Mouse (Mus musculus) stomach, embryonic 16.5 days (tissue): ENCODE data around the gene Fam173a. TPM values are rescaled to one million over a fixed set of nuclear protein-coding genes. Genes with fewer than 3 reads are reported as not detected.

Source experiments
- ATAC-seq: fragments of 200-750 bp; cut with Nextera tagmentation; 2 replicates; pipeline ENCODE4 v1.8.0; 2017; ENCODE audit warnings: moderate number of reproducible peaks, moderate TSS enrichment; ENCODE audit not compliant: insufficient read depth, low FRiP score
- H3K27ac ChIP-seq: fragments of 300-500 bp; sonication (generic); 2 replicates; pipeline ENCODE4 v1.5.1; 2014; ENCODE audit warnings: low read length
- H3K27me3 ChIP-seq: fragments of 300-500 bp; sonication (generic); 2 replicates; pipeline ENCODE4 v1.6.1; 2014; ENCODE audit warnings: low read length, control low read depth, mixed read lengths; ENCODE audit not compliant: control insufficient read depth, insufficient read depth
- H3K36me3 ChIP-seq: fragments of 300-500 bp; sonication (generic); 2 replicates; pipeline ENCODE4 v1.6.1; 2014; ENCODE audit warnings: low read length; ENCODE audit not compliant: control insufficient read depth, insufficient read depth
- H3K4me1 ChIP-seq: fragments of 300-500 bp; sonication (generic); 2 replicates; pipeline ENCODE4 v1.6.1; 2014; ENCODE audit warnings: low read length, control low read depth, mixed read lengths; ENCODE audit not compliant: control insufficient read depth, insufficient read depth
- H3K4me2 ChIP-seq: fragments of 300-500 bp; sonication (generic); 2 replicates; pipeline ENCODE4 v1.6.1; 2014; ENCODE audit warnings: low read depth, low read length, mixed read lengths
- H3K4me3 ChIP-seq: fragments of 300-500 bp; sonication (generic); replicated peaks from 2 replicates; pipeline ENCODE4 v1.5.1; 2014; ENCODE audit warnings: mild to moderate bottlenecking, low read length
- H3K9ac ChIP-seq: fragments of 300-500 bp; sonication (generic); 2 replicates; pipeline ENCODE4 v1.6.1; 2014; ENCODE audit warnings: low read length
- H3K9me3 ChIP-seq: fragments of 300-500 bp; sonication (generic); replicated peaks from 2 replicates; pipeline ENCODE4 v1.6.1; 2016; ENCODE audit warnings: low read length, control low read depth; ENCODE audit not compliant: control insufficient read depth
- WGBS: fragments of 180-500 bp; shearing (Covaris S2); extraction: QIAGEN DNeasy Blood & Tissue Kit; methylation state at CpG from one replicate; pipeline ENCODE4 v1.1.7; 2014; 5-methylcytosine and 5-hydroxymethylcytosine counted together
- polyA plus RNA-seq: library from polyadenylated mRNA; unstranded; fragments of >200 nt; fragmentation: Nextera tagmentation; extraction: Ambion mirVana; gene quantifications from 2 replicates; pipeline ENCODE4 v1.2.1, GENCODE M21; 2015

Gene Fam173a
- polyA plus RNA-seq, 1 experiment from 2014 or later, result 102 TPM

DNA sequence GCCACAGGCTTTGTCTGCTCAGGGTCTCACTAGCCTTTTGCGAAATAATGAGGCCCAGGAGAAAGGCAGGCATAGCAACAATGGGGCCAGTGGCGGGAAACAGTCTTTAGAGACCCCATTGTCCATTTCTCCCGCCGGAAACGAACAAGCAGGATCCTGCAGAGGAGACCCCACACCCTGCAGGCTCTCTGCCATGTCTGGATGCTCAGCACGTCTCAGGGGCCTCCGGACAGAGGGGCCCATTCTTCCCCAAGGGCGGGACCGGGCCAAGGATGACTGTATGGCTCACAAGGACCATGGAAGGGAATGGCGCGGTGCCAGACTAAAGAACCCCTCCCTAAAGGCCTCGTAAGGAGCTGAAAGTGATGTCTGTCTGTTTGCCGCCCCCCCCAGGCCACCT is 1.5 kb upstream of the Fam173a start:
- Histone ChIP-seq H3K27me3 (no peaks in the 10 kb centered on the region), H3K36me3 (no peaks in the 10 kb centered on the region), H3K9me3 (no peaks in the 10 kb centered on the region), H3K4me3 (no peak overlapping the region), H3K4me1 (peaks cover 37% of the 10 kb centered on the region), H3K9ac (no peak overlapping the region), H3K4me2 (no peak overlapping the region), H3K27ac (0 out of 2 replicates have a peak overlapping the region, but pooled peaks have one; percentile 17)
- ATAC-seq, result no peak
- WGBS, result 71% methylated on average over 13 of the region's 13 CpGs

DNA sequence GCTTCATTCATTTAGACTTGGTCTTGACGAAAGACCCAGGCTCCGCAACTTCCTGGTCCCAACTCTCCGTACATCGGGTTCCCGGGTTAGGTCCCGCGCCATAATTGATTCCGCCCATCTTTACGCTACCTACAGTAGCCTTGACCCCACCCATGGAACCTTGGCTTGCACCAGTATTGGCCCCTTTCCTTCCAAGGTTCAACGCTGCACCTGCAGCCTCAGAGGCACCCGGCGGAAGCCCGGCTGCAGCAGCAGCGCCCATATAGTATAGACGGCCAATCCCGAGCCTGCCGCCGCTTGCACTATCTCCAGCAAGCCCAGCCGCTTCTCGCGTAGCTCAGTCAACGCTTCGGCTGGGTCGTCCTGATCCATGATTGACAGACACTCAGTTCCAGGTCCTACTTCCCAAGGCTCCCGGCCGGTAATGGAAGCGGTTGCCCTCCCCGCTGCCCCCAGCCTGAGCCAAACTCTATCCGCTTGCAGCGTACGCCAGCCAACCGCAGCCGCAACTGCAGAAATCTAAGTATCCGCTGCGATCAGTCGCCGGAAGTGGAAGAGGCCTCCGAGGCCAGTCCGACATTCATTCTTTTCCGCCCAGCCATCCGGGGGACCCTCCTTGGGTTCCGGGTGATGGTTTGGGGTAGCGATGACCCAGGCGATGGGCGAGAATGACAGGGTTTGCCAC is 716 bp downstream of the Fam173a start:
- under 1% methylated on average over 45 of the region's 45 CpGs for WGBS
- 0 out of 2 replicates have a peak, but pooled peaks cover 5% of the 10 kb centered on the region for H3K36me3 ChIP-seq
- H3K4me3 ChIP-seq, result peak overlapping the region; percentile 93
- H3K9ac ChIP-seq, result peak overlapping the region; percentile 77
- peak overlapping the region; percentile 98 for H3K27ac ChIP-seq
- H3K9me3 ChIP-seq, result no peaks in the 10 kb centered on the region
- H3K4me1 ChIP-seq, result peaks cover 37% of the 10 kb centered on the region
- peak; percentile 74 for ATAC-seq
- peak overlapping the region; percentile 96 for H3K4me2 ChIP-seq
- no peaks in the 10 kb centered on the region for H3K27me3 ChIP-seq

DNA sequence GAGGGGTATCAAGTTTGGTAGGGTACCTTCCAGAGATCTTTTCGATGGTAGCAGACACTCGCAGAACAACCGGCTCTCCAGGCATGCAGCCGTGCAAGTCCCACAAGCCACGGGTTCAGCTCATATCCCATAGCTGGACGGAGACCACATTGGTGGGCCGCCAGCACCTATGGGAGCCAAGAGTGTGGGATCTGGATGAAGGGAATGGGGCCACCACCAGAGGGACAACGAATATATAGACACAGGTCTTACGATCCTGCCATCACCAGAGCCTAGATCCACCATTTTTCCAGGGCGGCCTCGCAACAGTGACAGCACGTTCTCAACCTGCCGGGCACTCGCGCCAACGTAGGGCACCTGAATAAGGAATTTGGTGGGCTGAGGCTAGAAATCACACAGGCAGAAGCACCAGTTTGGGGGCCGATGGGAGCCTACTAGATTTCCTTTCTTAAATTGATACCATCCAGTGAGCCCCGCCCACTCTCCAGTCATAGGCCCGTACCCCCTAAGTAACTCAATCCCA is 1.3 kb downstream of the Fam173a start:
- H3K4me1 ChIP-seq, result peaks cover 36% of the 10 kb centered on the region
- WGBS, result 23% methylated on average over 19 of the region's 19 CpGs

DNA sequence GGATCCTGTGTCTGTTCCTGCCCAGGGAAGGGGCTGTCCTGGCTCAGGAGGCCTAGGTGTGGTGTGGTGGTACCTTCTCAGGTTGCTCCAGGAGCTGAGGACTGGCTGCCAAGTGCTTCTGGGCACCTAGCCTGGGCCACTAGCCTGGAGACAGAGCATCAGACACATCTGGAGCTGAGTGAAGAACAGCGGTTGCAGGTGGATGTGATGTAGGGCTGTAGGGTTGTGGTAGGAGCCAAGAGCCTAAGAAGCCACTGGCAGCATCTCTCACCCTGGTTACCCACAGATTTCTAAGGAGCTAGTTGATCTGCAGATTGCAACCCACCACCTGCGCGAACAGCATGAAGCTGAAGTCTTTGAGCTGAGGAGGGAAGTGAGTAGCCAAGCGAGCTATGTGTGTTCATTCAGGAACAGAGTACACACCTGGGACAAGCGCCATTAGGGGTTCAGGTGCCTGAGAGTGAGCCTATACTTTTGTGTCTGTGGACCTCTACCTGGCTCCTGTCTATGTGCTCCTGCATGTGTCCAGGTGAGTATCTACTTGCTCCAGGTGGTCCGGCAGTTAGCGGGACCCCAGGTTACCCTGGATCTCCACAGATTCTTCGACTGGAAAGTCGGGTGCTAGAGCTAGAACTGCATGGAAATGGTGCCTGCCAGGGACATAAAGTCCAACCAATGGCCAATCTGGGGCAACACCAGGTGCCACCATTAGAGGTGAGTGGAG is 5.8 kb downstream of the Fam173a start:
- Histone ChIP-seq H3K4me3 (no peak overlapping the region), H3K9me3 (no peaks in the 10 kb centered on the region), H3K27me3 (no peaks in the 10 kb centered on the region), H3K36me3 (peaks cover 5% of the 10 kb centered on the region; the same call in 1 of the 2 replicates), H3K27ac (no peak overlapping the region), H3K9ac (no peak overlapping the region), H3K4me2 (no peak overlapping the region), H3K4me1 (peaks cover 20% of the 10 kb centered on the region)
- 90% methylated on average over 9 of the region's 9 CpGs for WGBS
- no peak for ATAC-seq

More for the DNA sequence above, 1.3 kb downstream of the Fam173a start:
- H3K27me3 ChIP-seq, result no peaks in the 10 kb centered on the region
- peak overlapping the region; percentile 98 for H3K27ac ChIP-seq
- peak overlapping the region; percentile 96 for H3K4me2 ChIP-seq
- H3K36me3 ChIP-seq, result 0 out of 2 replicates have a peak, but pooled peaks cover 5% of the 10 kb centered on the region
- no peaks in the 10 kb centered on the region for H3K9me3 ChIP-seq
- peak overlapping the region; percentile 93 for H3K4me3 ChIP-seq
- peak overlapping the region; percentile 77 for H3K9ac ChIP-seq
- no peak for ATAC-seq

DNA sequence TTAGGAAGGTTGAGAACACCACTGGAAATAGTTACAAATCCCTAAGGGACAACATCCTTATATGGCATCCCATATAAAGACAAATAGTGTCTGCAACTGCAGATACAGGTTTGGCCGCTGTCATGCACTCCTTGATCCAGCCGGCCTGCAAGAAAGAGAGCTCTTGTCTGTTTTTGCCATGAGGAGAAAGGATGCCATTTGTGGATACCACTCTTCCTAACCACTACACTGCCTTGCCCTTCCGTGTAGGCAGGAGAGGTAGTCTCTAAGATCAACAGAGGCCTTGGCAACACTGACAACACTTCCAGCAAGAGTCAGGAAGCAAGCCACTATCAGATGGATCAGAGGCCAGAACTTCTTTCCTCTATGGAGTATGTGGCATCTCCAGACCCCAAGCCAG is 6.4 kb downstream of the Fam173a start, which contains the start of gene Ccdc78:
TSS of gene Ccdc78 (plus strand) at position 301 of the 400 bp plus-strand sequence.
- WGBS, result 80% methylated on average over 3 of the region's 3 CpGs
- H3K9me3 ChIP-seq, result no peaks in the 10 kb centered on the region
- H3K4me2 ChIP-seq, result peak within 1 kb of the TSS; percentile 71
- peak within 1 kb of the TSS; percentile 83 for H3K9ac ChIP-seq
- H3K4me3 ChIP-seq, result peak within 1 kb of the TSS; percentile 67
- no peaks in the 10 kb centered on the region for H3K27me3 ChIP-seq
- peak within 1 kb of the TSS; percentile 84 for H3K27ac ChIP-seq
- H3K4me1 ChIP-seq, result peaks cover 16% of the 10 kb centered on the region
- ATAC-seq, result no peak
- peaks cover 5% of the 10 kb centered on the region; the same call in 1 of the 2 replicates for H3K36me3 ChIP-seq

DNA sequence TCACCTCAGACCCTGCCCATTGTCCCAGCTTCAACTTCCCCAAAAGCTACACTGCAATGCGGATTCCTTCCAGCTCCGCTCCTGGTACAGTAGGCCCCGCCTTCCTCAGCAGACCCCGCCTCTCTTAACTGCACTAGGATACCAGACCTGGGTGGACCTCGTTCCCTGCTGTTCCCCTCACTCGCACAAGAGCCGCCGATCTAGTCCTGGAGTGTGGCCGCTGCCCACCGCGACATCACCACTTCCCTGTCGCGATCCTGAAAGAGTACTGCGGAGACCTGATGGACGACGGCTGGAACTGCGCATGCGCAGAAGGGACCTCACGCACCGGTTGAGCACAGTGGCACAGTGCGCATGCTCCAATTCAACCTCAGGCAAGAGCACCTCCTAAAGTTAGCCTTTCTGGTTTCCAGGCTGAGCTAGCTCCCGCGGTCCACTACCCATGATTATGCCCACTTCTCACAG is 7.4 kb downstream of the Fam173a start, which contains the start of gene Haghl:
TSS of gene Haghl (minus strand) at position 393 of the 465 bp plus-strand sequence.
- Histone ChIP-seq H3K4me3 (peak within 1 kb of the TSS; percentile 67), H3K36me3 (peaks cover 5% of the 10 kb centered on the region; the same call in 1 of the 2 replicates), H3K4me1 (peaks cover 14% of the 10 kb centered on the region), H3K9ac (peak within 1 kb of the TSS; percentile 83), H3K27ac (peak within 1 kb of the TSS; percentile 84), H3K9me3 (no peaks in the 10 kb centered on the region), H3K4me2 (peak within 1 kb of the TSS; percentile 71), H3K27me3 (no peaks in the 10 kb centered on the region)
- peak; percentile 87 for ATAC-seq
- under 1% methylated on average over 23 of the region's 23 CpGs for WGBS

DNA sequence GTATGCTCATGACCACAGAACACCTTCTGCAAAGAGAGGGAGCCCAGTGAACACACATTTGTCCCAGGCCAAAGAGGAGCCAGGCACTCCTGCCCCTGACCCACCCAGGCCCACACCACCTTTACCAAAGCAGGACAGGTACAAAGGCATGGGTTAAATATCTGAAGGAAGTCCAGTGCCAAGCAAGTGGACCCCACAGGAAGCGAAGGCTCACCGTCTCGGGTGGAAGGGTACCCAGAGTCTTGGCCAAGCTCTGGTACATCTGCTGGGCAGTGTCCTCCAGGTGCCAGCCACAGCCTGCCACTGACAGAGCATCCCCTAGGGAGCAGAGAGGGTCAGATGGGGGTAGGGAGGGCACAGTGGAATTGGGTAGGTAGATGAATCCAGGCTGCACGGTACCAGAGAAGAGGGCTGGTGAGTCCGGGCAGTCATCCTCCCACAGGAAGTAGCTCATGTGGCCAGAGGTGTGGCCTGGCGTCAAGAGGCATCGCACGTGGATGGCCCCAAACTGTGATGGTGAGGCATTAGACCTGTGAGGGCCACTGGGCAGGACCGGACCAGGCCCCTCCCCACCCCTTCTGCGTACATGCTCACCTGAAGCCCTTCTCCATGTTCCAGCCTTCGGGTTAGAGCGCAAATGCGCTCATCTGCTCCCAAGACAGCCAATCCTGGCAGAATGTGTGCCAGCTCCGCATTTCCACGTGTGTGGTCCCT is 8.7 kb downstream of the Fam173a start:
- WGBS, result 74% methylated on average over 15 of the region's 15 CpGs
- Histone ChIP-seq H3K4me1 (peaks cover 14% of the 10 kb centered on the region), H3K27me3 (no peaks in the 10 kb centered on the region), H3K4me2 (peak overlapping the region; percentile 71), H3K9ac (peak overlapping the region; percentile 83; the same call in 1 of the 2 replicates), H3K36me3 (peaks cover 8% of the 10 kb centered on the region; the same call in 1 of the 2 replicates), H3K9me3 (no peaks in the 10 kb centered on the region), H3K27ac (no peak overlapping the region), H3K4me3 (peak overlapping the region; percentile 67)
- no peak for ATAC-seq

DNA sequence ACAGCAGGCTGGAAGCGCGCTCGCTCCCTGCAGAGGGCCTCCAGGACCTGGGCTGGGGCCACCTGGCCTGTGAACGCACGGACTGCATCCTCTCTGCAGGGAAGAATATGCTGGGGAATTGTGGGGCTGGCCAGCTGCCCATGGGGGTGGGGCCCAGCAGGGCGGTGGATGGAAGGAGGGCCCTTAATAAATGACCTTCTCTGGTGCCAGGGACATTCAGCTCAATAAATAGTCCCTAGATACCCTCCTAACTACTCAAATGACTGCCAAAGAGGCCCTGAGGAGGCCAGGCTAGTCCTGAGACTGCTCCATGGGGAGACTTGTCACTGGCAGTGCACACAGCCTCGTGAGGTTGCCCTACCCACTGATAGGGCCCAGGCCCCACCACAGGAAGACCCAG is 9.6 kb downstream of the Fam173a start:
- WGBS, result 57% methylated on average over 7 of the region's 7 CpGs
- Histone ChIP-seq H3K9me3 (no peaks in the 10 kb centered on the region), H3K4me3 (no peak overlapping the region), H3K27me3 (no peaks in the 10 kb centered on the region), H3K27ac (no peak overlapping the region), H3K4me2 (no peak overlapping the region), H3K4me1 (peaks cover 14% of the 10 kb centered on the region), H3K9ac (no peak overlapping the region), H3K36me3 (peaks cover 8% of the 10 kb centered on the region; the same call in 1 of the 2 replicates)
- ATAC-seq, result no peak
